Comparison of ENCODE assay signal across 28 mouse cellular contexts in the genomic region with DNA sequence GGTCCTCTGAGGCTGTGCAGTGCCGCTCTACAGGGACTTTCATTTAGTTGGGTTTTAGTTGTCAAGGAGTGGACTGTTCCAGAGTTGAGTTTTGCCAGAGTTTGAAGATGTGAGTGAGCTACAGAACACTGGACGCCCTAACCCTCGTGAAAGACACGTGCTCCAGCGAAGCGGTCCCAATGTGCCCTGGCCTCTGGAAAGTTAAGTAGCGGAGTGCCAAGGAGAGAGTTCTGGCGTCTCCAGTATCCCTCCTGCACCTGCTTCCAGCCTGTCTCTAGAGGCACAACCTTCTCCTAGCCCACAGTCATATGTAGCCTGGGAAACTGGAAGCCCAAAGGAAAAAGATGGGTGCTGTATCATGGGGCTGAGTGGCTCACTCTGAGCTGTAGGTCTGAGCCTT.
DNase-seq lines count a peak whose midpoint lies in the region; ATAC-seq and TF ChIP-seq lines count a peak whose summit lies in the region.
"Had no signal": no experiment of that assay in that cellular context is flagged by ENCODE, and none has a peak within 500 bp of the region (broad histone marks: within the 10 kb centered on the region; RNA-seq: fewer than 3 reads in every experiment).

No protein-coding gene starts in this region.

- peak; percentile 64 for DNase-seq in gastrocnemius, adult 2 months
- DNase-seq in gastrocnemius, postnatal 25 days: no peak
- no peak for DNase-seq in neural tube, embryonic 11.5 days (ENCODE audit: low spot score)
- DNase-seq in neural tube, embryonic 10.5 days (ENCODE audit: extremely low spot score, low spot score): no peak
- no peak for DNase-seq in hindbrain, postnatal 0 days (ENCODE audit: low spot score)
- no peak for DNase-seq in heart, adult 11 months
- DNase-seq in natural killer cell, adult 2 months (ENCODE audit: low spot score in 2 of 2): no peak
- DNase-seq: adrenal gland, postnatal 14 days; B cell, adult 2 months; cerebellum, adult 11 months; cerebellum, adult 9-11 months; kidney, adult 9 months; kidney, postnatal 14 days; liver, postnatal 0 days; lung, postnatal 10 days; right cerebral cortex, adult 18-20 months; right cerebral cortex, postnatal 4 days; thymus, adult 2 months had no signal

- no peak overlapping the region for H3K9ac ChIP-seq in neural tube, embryonic 11.5 days (ENCODE audit: low read length)
- H3K9ac ChIP-seq in hindbrain, postnatal 0 days (replicated peaks; ENCODE audit: low read length): no peak overlapping the region
- H3K9ac ChIP-seq: limb, embryonic 12.5 days; liver, postnatal 0 days; neural tube, embryonic 12.5 days had no signal

- H3K4me3 ChIP-seq in gastrocnemius, adult 2 months: no peak overlapping the region
- H3K4me3 ChIP-seq in neural tube, embryonic 11.5 days (ENCODE audit: low read depth, low read length): no peak overlapping the region
- H3K4me3 ChIP-seq in hindbrain, postnatal 0 days (ENCODE audit: low read length): no peak overlapping the region
- H3K4me3 ChIP-seq: embryonic facial prominence, embryonic 10.5 days; limb, embryonic 12.5 days; neural tube, embryonic 12.5 days had no signal

- ATAC-seq in neural tube, embryonic 11.5 days (ENCODE audit: insufficient read depth, low FRiP score, low TSS enrichment): no peak
- no peak for ATAC-seq in hindbrain, postnatal 0 days
- ATAC-seq: forebrain, embryonic 16.5 days; intestine, embryonic 16.5 days; liver, postnatal 0 days; Patski had no signal

- peak overlapping the region; percentile 53; the same call in 1 of the 2 replicates for H3K27ac ChIP-seq in gastrocnemius, adult 2 months
- peak overlapping the region; percentile 11; the same call in 1 of the 2 replicates for H3K27ac ChIP-seq in neural tube, embryonic 11.5 days (ENCODE audit: low read depth, low read length)
- 0 out of 2 replicates have a peak overlapping the region, but pooled peaks have one; percentile 32 for H3K27ac ChIP-seq in hindbrain, postnatal 0 days
- H3K27ac ChIP-seq: embryonic facial prominence, embryonic 10.5 days; limb, embryonic 12.5 days; neural tube, embryonic 12.5 days; stomach, postnatal 0 days had no signal

- no peaks in the 10 kb centered on the region for H3K9me3 ChIP-seq in neural tube, embryonic 11.5 days (ENCODE audit: control insufficient read depth, low read length)
- no peaks in the 10 kb centered on the region for H3K9me3 ChIP-seq in hindbrain, postnatal 0 days (ENCODE audit: low read length)
- H3K9me3 ChIP-seq: embryonic facial prominence, embryonic 10.5 days; limb, embryonic 12.5 days; neural tube, embryonic 12.5 days had no signal

- no peaks in the 10 kb centered on the region for H3K36me3 ChIP-seq in neural tube, embryonic 11.5 days (ENCODE audit: control insufficient read depth, insufficient read depth, low read length)
- H3K36me3 ChIP-seq in hindbrain, postnatal 0 days (ENCODE audit: insufficient read depth, low read length): no peaks in the 10 kb centered on the region
- H3K36me3 ChIP-seq: G1E had no signal

- WGBS in neural tube, embryonic 11.5 days: 86% methylated on average over 8 of the region's 8 CpGs
- 81% methylated on average over 8 of the region's 8 CpGs for WGBS in hindbrain, postnatal 0 days

- H3K27me3 ChIP-seq in neural tube, embryonic 11.5 days (ENCODE audit: control insufficient read depth, insufficient read depth, low read length): no peaks in the 10 kb centered on the region
- no peaks in the 10 kb centered on the region for H3K27me3 ChIP-seq in hindbrain, postnatal 0 days (ENCODE audit: insufficient read depth, low read length)
- H3K27me3 ChIP-seq: neural tube, embryonic 12.5 days; Patski had no signal

- peaks cover 17% of the 10 kb centered on the region for H3K4me1 ChIP-seq in neural tube, embryonic 11.5 days (ENCODE audit: control insufficient read depth, insufficient read depth, low read length)
- H3K4me1 ChIP-seq in hindbrain, postnatal 0 days (ENCODE audit: insufficient read depth, low read length): peaks cover 11% of the 10 kb centered on the region

- no peak for TF ChIP-seq CTCF in gastrocnemius, adult 2 months (IDR thresholded peaks at IDR 0.05)
- no peak for TF ChIP-seq CTCF in hindbrain, postnatal 0 days (IDR thresholded peaks at IDR 0.05; ENCODE audit: low read depth)

- H3K4me2 ChIP-seq in neural tube, embryonic 11.5 days (ENCODE audit: low read depth): no peak overlapping the region
- no peak overlapping the region for H3K4me2 ChIP-seq in hindbrain, postnatal 0 days (ENCODE audit: low read depth, low read length)
- H3K4me2 ChIP-seq: heart, embryonic 11.5 days; limb, embryonic 12.5 days; liver, embryonic 11.5 days; neural tube, embryonic 12.5 days had no signal

- intact Hi-C loops in gastrocnemius, adult 2 months (cut with DNase I): loop anchor here (10.0 kb wide), 1 partner anchor 756 kb away; no protein-coding TSS in a partner anchor
